Mouse (Mus musculus) lung, embryonic 16.5 days (tissue): ENCODE results near the gene Pfdn5. TPM values are rescaled to one million over a fixed set of nuclear protein-coding genes. Genes with fewer than 3 reads are reported as not detected.
A peak's percentile ranks its signal among the peaks of the same experiment; 100 is the strongest.

Source experiments
- ATAC-seq: fragments of 200-750 bp; cut with Nextera tagmentation; 2 replicates; pipeline ENCODE4 v1.8.0; 2017; ENCODE audit warnings: low read depth, mild to moderate bottlenecking, moderate library complexity
- H3K27ac ChIP-seq: fragments of 300-500 bp; sonication (generic); 2 replicates; pipeline ENCODE4 v1.5.1; 2014; ENCODE audit warnings: mild to moderate bottlenecking, control low read depth, low read length
- H3K27me3 ChIP-seq: fragments of 300-500 bp; sonication (generic); 2 replicates; pipeline ENCODE4 v1.6.1; 2014; ENCODE audit warnings: low read depth, low read length, mixed read lengths; ENCODE audit not compliant: control insufficient read depth, insufficient read depth
- H3K36me3 ChIP-seq: fragments of 300-500 bp; sonication (generic); 2 replicates; pipeline ENCODE4 v1.6.1; 2014; ENCODE audit warnings: low read length; ENCODE audit not compliant: control insufficient read depth, insufficient read depth
- H3K4me1 ChIP-seq: fragments of 300-500 bp; sonication (generic); replicated peaks from 2 replicates; pipeline ENCODE4 v1.6.1; 2014; ENCODE audit warnings: low read length, mixed read lengths; ENCODE audit not compliant: control insufficient read depth, insufficient read depth
- H3K4me2 ChIP-seq: fragments of 300-500 bp; sonication (generic); 2 replicates; pipeline ENCODE4 v1.6.1; 2014; ENCODE audit warnings: low read depth, low read length, control low read depth
- H3K4me3 ChIP-seq: fragments of 300-500 bp; sonication (generic); 2 replicates; pipeline ENCODE4 v1.5.1; 2014; ENCODE audit warnings: mild to moderate bottlenecking, low read length, control low read depth
- H3K9ac ChIP-seq: fragments of 300-500 bp; sonication (generic); 2 replicates; pipeline ENCODE4 v1.6.1; 2014; ENCODE audit warnings: low read length, control low read depth
- H3K9me3 ChIP-seq: fragments of 300-500 bp; sonication (generic); 2 replicates; pipeline ENCODE4 v1.6.1; 2016; ENCODE audit warnings: low read length; ENCODE audit not compliant: control insufficient read depth
- WGBS: fragments of 180-500 bp; shearing (Covaris S2); extraction: QIAGEN DNeasy Blood & Tissue Kit; methylation state at CpG from one replicate; pipeline ENCODE4 v1.1.7; 2014; 5-methylcytosine and 5-hydroxymethylcytosine counted together
- polyA plus RNA-seq: library from polyadenylated mRNA; unstranded; fragments of >200 nt; fragmentation: Nextera tagmentation; extraction: Ambion mirVana; gene quantifications from 2 replicates; pipeline ENCODE4 v1.2.1, GENCODE M21; 2015

Pfdn5 gene
- polyA plus RNA-seq, 1 experiment from 2014 or later: 390 TPM

DNA sequence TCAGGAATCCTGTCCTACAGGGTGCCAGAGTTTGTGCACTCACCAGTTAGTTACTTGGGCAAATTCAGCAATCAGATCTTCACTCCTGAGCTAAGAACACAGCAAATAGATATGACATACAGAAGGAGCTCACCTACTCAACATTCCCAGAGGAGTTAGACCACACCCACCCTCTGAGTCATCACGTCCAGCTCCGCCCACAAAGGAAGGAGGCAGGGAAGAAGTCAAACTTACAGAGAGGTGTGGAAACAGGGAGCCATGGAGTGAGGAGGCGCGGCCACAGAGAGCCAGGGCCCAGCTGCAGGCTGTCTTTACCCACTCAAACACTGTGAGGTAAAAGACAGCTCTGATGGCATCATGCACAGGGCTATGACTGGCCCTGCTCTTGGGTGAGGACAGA lies 20.5 kb downstream of the Pfdn5 start:
- Histone ChIP-seq H3K4me2 (no peak overlapping the region), H3K36me3 (peaks cover 26% of the 10 kb centered on the region), H3K27me3 (no peaks in the 10 kb centered on the region), H3K27ac (no peak overlapping the region), H3K4me3 (no peak overlapping the region), H3K9ac (no peak overlapping the region), H3K4me1 (peaks cover 9% of the 10 kb centered on the region), H3K9me3 (no peaks in the 10 kb centered on the region)
- no peak for ATAC-seq
- WGBS: 66% methylated on average over 4 of the region's 4 CpGs

DNA sequence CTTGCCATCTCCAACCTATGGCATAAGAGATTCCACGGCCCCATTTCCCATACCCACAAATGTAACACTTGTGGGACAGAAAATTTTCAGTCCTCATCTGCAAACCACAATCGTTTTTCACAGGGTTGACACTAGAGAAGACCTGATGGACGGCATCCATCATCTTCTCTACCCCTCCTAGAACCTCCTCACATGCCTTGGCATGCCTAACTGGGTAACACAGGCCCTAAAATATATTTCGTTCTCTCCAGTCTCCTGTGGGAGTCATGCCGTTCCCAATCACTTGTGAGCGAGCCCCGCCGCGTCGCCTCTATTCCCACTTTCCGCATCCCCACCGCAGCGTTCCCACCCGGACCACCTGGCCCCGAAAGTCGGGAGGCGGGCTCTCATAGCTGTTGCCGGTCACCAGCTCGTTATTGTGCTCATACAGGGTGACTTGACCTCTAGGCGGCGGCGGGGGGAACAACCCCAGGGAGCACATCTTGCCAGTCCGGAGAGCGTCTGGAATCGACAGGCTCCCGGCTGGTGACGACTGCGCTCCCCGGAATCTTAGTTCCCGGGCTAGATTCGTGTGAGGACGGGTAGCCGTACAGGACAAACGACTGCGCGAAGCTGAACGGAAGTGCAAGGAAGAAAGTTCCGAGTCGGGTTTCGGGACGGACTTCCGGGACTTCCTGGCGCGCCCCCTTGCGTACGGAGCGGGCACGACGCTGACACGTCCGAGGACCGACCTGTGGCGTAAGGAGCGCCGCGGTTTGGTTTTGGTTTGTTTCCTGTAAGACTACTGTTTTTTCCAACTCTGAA lies 24.4 kb downstream of the Pfdn5 start, which contains the start of gene Aaas:
TSS of gene Aaas (minus strand) at position 634 of the 804 bp plus-strand sequence.
- Histone ChIP-seq H3K4me1 (peaks cover 12% of the 10 kb centered on the region), H3K36me3 (peaks cover 19% of the 10 kb centered on the region), H3K4me3 (peak within 1 kb of the TSS; percentile 77), H3K4me2 (peak within 1 kb of the TSS; percentile 82), H3K27ac (peak within 1 kb of the TSS; percentile 75), H3K27me3 (no peaks in the 10 kb centered on the region), H3K9ac (peak within 1 kb of the TSS; percentile 94), H3K9me3 (no peaks in the 10 kb centered on the region)
- peak; percentile 86 for ATAC-seq
- under 1% methylated on average over 56 of the region's 56 CpGs for WGBS

DNA sequence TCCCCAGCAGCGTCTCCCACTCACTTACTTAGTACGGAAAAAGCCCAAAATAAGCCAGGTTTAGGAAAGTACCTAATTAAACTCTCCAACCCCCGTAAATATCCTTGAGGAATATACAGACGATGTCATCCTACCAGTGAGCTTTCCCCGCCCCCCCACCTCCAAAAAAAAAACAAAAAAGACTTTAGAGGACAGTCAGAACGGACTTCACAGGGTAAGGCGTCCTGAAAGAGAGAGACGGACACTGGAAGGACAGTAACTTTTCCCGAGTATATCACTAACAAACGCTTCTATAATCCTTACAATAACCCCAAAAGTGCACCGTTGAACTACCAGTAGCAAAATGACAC lies 25.0 kb downstream of the Pfdn5 start:
- peak overlapping the region; percentile 61 for H3K4me2 ChIP-seq
- no peaks in the 10 kb centered on the region for H3K27me3 ChIP-seq
- H3K36me3 ChIP-seq: peaks cover 15% of the 10 kb centered on the region
- peak overlapping the region; percentile 66 for H3K9ac ChIP-seq
- peak overlapping the region; percentile 48 for H3K27ac ChIP-seq
- H3K9me3 ChIP-seq: no peaks in the 10 kb centered on the region
- H3K4me3 ChIP-seq: peak overlapping the region; percentile 77
- peak; percentile 39 for ATAC-seq
- WGBS: 7% methylated on average over 11 of the region's 11 CpGs
- peaks cover 12% of the 10 kb centered on the region for H3K4me1 ChIP-seq

- H3K4me3 ChIP-seq: no peak overlapping the region
- ATAC-seq: no peak
- no peaks in the 10 kb centered on the region for H3K9me3 ChIP-seq
- H3K36me3 ChIP-seq: peaks cover 8% of the 10 kb centered on the region; the same call in 1 of the 2 replicates
- WGBS: 51% methylated on average over 2 of the region's 2 CpGs
- H3K4me2 ChIP-seq: no peak overlapping the region
- no peak overlapping the region for H3K27ac ChIP-seq
- H3K27me3 ChIP-seq: no peaks in the 10 kb centered on the region
- H3K9ac ChIP-seq: no peak overlapping the region
- peaks cover 14% of the 10 kb centered on the region for H3K4me1 ChIP-seq
Observed at GRCm38 (mm10) chr15:102352177-102352576, 26.3 kb downstream of the Pfdn5 start.

- peaks cover 30% of the 10 kb centered on the region for H3K4me1 ChIP-seq
- no peak overlapping the region for H3K27ac ChIP-seq
- no peak overlapping the region for H3K4me3 ChIP-seq
- peaks cover under 1% of the 10 kb centered on the region; the same call in 1 of the 2 replicates for H3K36me3 ChIP-seq
- peaks cover 11% of the 10 kb centered on the region for H3K27me3 ChIP-seq
- ATAC-seq: no peak
- 74% methylated on average over 2 of the region's 2 CpGs for WGBS
- no peak overlapping the region for H3K4me2 ChIP-seq
- H3K9ac ChIP-seq: no peak overlapping the region
- no peaks in the 10 kb centered on the region for H3K9me3 ChIP-seq
Observed at GRCm38 (mm10) chr15:102353986-102354385, 28.1 kb downstream of the Pfdn5 start.

GRCm38 (mm10) chr15:102355134-102355870 lies 29.4 kb downstream of the Pfdn5 start:
- ATAC-seq: peak; percentile 70
- peak overlapping the region; percentile 64 for H3K4me3 ChIP-seq
- no peaks in the 10 kb centered on the region for H3K9me3 ChIP-seq
- peaks cover 26% of the 10 kb centered on the region for H3K4me1 ChIP-seq
- H3K4me2 ChIP-seq: peak overlapping the region; percentile 91
- H3K36me3 ChIP-seq: no peaks in the 10 kb centered on the region
- peak overlapping the region; percentile 87 for H3K9ac ChIP-seq
- peak overlapping the region; percentile 88 for H3K27ac ChIP-seq
- peaks cover 13% of the 10 kb centered on the region for H3K27me3 ChIP-seq
- whole genome bisulfite sequencing: under 1% methylated on average over 43 of the region's 49 CpGs

DNA sequence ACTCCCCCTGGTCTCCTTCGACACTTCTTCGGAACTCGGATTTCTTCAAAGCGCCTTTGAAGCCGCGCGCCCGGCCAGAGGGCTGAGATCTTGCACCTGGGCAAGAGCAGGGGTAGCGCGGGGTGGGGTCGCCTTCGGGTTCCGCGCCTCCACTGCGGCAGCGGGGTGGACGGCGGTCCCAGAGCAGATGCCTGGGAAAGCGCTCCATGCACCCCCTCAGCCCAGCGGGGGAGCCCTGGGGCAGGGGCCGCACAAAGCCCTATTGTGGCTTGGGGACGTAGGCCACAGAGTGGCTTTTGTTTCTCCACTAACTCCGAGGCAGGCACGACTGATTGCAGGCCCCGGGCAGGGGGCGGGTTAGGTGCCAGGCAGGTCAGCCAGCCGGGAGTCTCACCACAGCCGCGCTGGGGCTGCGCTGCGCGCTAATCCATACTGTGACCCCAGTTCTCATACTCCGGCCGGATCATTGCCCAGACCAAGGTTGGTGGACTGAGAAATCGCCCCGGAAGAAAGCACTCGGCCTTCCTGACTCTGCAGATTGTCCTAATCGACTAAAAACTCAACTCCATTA lies 30.0 kb downstream of the Pfdn5 start:
- Histone ChIP-seq H3K4me3 (peak overlapping the region; percentile 64), H3K9ac (peak overlapping the region; percentile 87), H3K9me3 (no peaks in the 10 kb centered on the region), H3K36me3 (no peaks in the 10 kb centered on the region), H3K4me1 (peaks cover 26% of the 10 kb centered on the region), H3K27me3 (peaks cover 13% of the 10 kb centered on the region), H3K27ac (peak overlapping the region; percentile 88), H3K4me2 (peak overlapping the region; percentile 91)
- 3% methylated on average over 38 of the region's 38 CpGs for WGBS
- ATAC-seq: peak; percentile 55

GRCm38 (mm10) chr15:102356501-102357325 lies 30.8 kb downstream of the Pfdn5 start:
- H3K9ac ChIP-seq: peak overlapping the region; percentile 87
- peak overlapping the region; percentile 91 for H3K4me2 ChIP-seq
- H3K27me3 ChIP-seq: peaks cover 13% of the 10 kb centered on the region
- ATAC-seq: no peak
- no peaks in the 10 kb centered on the region for H3K36me3 ChIP-seq
- H3K4me1 ChIP-seq: peaks cover 23% of the 10 kb centered on the region
- WGBS: 40% methylated on average over 16 of the region's 16 CpGs
- no peaks in the 10 kb centered on the region for H3K9me3 ChIP-seq
- peak overlapping the region; percentile 88 for H3K27ac ChIP-seq
- H3K4me3 ChIP-seq: peak overlapping the region; percentile 64; the same call in 1 of the 2 replicates
